Mouse (Mus musculus): ENCODE measurements at regions not wholly inside any gene's neighbourhood (a gene's known extent, or its start where the extent isn't known, plus 50 kb on each side); places are given as distances from the start of the nearest gene placed in this dataset.

DNA sequence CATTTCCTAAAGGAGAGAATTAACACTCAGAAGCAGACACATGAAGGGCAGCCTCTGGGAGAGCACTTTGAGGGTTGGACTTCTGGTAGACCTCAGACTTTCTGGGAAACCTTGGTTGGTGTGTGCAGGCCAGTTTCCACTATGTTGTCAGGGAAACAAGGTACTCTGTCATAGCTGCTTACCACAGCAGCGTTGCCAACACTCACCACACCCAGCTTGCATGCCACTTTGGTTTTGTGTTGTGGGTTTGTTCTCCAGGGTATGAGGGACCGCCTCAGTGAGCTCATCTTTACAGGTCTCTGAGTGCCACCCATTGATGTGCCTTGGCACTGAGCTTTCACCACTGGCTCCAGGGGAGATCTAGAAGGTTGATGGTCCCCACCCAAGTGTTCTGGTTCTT lies 62.8 kb upstream of the Ywhaq start:
- ATAC-seq, result peak; percentile 84

DNA sequence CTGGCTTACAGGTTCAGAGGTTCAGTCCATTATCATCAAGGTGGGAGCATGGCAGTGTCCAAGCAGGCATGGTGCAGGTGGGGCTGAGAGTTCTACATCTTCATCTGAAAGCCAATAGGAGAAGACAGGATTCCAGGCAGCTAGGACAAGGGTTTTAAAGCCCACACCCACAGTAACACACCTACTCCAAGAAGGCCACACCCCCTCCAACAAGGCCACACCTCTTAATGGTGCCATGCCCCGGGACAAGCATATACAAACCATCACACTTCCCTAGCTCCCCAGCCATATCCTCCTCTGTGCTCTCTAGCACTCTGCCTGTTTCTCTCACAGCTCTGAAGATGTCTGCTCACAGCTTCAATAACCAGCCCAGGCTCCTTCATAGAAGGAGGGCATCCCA lies 61.8 kb upstream of the Ywhaq start:
- ATAC-seq, result no peak

DNA sequence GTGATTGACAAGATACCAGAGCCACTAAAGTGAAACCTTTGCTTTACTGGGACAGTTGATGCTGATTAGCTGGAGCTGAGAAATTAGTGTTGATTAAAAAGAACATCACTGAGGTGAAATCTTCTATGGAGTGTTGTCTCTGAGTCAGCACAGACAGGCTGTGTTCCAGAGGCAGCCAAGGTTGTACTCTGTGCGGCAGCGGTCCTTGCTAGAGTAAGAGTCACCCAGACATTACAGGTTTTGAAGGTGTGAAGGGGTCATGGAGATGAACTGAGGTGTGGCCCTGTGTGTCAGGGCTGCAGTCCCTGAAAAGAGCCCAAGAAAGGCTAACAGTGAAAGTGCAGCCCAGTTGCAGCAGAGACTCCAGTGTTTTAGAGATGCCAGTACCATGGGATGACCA lies 59.1 kb upstream of the Ywhaq start:
- ATAC-seq, result no peak

DNA sequence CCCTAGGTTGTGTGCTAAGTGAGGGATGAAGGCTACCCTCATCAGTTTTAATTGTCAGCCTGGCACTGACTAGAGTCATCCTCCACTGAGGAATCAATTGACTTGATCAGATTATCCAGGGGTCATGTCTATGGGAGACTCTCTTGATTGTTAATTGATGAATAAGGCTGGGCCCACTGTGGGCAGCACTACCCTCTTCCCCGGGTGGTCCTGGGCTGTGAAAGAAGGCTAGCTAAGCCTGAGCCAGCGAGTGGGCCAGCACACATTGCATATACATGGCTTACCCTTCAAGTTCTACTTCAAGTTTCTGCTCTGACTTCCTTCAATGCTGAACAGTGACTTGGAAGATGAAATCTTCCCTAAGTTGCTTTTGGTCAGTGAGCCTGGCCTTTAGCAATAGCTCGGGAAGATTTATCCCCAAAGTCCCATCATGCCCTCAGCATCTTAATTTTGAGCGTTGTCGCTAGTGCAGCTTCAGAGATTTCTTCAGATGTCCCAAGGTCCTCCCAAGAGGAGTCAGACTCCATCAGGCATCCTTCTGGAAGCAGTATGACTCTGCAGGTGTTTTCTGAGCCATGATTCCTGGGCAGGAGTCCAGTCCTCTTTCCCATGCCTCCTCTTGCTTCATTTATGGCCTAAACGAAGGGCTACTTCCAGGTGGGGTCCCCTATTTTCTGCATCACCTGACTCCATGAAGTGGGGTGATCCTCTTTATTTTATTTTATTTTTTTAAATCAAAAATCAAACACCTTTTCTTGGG lies 55.7 kb upstream of the Ywhaq start:
- no peak for ATAC-seq

DNA sequence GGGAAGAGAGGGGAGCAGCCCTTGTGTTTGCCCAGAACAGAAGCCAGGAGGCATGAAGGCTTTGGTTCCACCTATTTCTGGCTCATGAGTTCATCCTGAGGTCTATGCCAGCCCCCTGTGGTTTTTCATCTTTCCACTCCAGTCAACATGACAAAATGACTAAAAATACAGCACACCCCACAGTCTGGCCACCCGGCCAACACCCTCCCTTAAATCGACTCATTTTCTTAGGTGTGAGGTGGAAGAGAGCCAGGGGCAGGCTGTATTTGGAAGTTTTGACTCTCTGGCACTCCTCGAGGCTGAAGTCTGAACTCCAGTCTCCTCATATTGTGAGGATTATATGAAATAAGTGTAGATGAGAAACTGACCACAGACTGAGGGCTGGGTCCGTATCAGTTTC lies 55.0 kb upstream of the Ywhaq start:
- ATAC-seq, result no peak

DNA sequence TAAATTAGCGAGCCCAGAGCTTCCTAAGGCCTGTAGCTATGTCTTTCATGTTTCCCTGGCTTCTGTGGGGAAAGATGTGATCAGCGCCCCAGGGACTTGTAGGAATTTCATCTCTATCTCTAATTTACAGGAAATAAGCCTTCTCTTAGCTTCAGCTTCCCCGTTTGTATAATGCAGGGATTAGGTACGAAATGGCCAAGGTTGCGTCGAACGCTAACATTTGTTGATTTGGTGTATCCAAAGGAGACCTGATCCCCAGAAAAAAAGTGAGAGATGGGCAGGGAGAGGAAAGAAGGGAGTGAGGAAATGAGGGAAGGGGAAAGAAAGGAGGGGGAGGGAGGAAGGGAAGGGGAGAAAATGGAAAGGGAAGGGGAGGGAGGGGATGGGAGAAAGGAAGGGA lies 54.5 kb upstream of the Ywhaq start:
- ATAC-seq, result no peak

DNA sequence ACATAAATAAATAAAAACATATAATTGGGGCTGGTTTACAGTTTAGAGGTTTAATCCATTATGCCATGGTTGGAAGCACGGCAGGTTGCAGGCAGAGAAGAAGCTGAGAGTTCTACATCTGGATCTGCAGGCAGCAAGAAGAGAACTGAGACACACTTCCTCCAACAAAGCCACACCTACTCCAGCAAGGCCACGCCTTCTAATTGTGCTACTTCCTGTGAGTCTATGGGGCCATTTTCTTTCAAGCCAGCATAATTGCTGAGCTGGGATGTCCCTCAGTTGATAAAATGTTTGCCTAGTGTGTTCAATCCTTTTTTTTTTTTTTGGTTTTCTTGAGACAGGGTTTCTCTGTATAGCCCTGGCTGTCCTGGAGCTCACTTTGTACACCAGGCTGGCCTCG lies 52.8 kb upstream of the Ywhaq start:
- no peak for ATAC-seq

Measured in activated CD4-positive, CD25-positive, alpha-beta regulatory T cell, adult 4 months (primary cell).